Mouse (Mus musculus): ENCODE data around the gene Fancm.
"Not testable (repeated sequence)": the region's sequence is repeated elsewhere in the genome, so short reads cannot be mapped to it uniquely, and the experiment has no call there.

Fancm gene

DNA sequence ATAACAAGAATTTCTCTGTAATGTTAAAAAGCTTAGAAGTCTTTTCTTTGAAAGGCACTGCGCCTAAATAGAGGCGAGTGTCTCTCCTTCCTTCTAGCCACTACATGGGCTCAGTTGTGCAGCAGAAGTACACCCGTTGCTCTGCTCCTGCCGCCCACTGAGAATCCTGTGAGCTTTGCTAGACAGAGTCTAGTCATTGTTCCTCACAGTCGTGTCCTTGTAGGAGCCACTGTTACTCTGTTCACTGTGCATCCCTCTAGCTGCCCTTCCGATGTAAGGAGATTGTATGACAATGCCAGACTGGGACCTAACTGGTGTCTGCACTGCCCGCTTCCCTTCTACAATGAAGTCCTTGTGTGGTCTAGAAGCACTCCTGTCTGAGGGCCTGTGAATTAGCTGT, 43.6 kb downstream of the Fancm start:
- no peak for DNase-seq (ENCODE audit: low read depth, low spot score)

DNA sequence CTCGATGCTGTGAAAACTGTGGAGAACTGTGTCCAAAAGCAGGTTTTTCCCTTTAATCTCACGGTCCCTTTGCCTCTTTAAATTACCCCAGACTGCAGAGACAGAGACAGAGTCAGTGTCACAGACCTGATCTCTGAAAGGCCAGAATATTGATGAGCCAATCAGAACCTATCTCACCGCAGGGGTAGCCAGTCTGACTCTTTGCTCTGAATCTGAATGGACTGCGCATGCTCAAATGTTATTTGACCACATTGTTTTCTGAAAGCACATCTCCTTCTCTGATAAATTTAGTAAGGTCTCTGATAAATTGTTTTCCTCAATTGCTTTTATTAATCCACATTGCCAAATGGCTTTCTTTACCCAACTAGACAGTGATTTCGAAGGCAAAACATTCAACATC, 44.0 kb downstream of the Fancm start:
- no peak for DNase-seq (ENCODE audit: low read depth, low spot score)

GRCm38 (mm10) chr12:65136121-65136520, 60.7 kb downstream of the Fancm start:
- not testable (repeated sequence) for DNase-seq (ENCODE audit: low read depth, low spot score)

GRCm38 (mm10) chr12:65172021-65172951, 96.9 kb downstream of the Fancm start, which contains the start of gene Mis18bp1:
TSS of gene Mis18bp1 (minus strand) at chr12:65172604.
- peak; percentile 86 for DNase-seq (ENCODE audit: low read depth, low spot score)

DNA sequence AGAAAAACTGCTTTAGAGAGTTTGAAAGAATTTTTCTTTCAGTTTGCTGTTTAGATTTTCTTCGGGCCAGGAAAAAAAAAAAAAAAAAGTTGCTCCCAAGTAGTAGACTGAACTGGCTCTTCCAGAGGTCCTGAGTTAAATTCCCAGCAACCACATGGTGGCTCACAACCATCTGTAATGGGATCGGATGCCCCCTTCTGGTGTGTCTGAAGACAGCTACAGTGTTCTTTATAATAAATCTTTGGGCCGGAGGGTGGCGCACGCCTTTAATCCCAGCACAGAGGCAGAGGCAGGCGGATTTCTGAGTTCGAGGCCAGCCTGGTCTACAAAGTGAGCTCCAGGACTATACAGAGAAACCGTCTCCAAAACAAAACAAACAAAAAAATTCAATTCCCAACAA, 97.6 kb downstream of the Fancm start:
- not testable (repeated sequence) for DNase-seq (ENCODE audit: low read depth, low spot score)

GRCm38 (mm10) chr12:65173736-65174135, 98.3 kb downstream of the Fancm start:
- no peak for DNase-seq (ENCODE audit: low read depth, low spot score)

All from c-Kit-negative CD71-positive TER-119-positive erythroid progenitor cells, embryonic 14.5 days (primary cell).